Mouse (Mus musculus) liver, embryonic 12.5 days (tissue): ENCODE results near the gene Akap8. TPM values are rescaled to one million over a fixed set of nuclear protein-coding genes. Genes with fewer than 3 reads are reported as not detected.

Experiments used
- ATAC-seq: fragments of 200-750 bp; cut with Nextera tagmentation; 2 replicates; pipeline ENCODE4 v1.8.0; 2017; ENCODE audit warnings: moderate number of reproducible peaks, mild to moderate bottlenecking, moderate library complexity
- H3K27ac ChIP-seq: fragments of 300-500 bp; sonication (generic); 2 replicates; pipeline ENCODE4 v1.5.1; 2016; ENCODE audit warnings: mild to moderate bottlenecking
- H3K27me3 ChIP-seq: fragments of 300-500 bp; sonication (generic); replicated peaks from 2 replicates; pipeline ENCODE4 v1.6.1; 2016; ENCODE audit warnings: mild to moderate bottlenecking, moderate library complexity
- H3K36me3 ChIP-seq: fragments of 300-500 bp; sonication (generic); 2 replicates; pipeline ENCODE4 v1.6.1; 2016; ENCODE audit warnings: mild to moderate bottlenecking, moderate library complexity
- H3K4me1 ChIP-seq: fragments of 300-500 bp; sonication (generic); 2 replicates; pipeline ENCODE4 v1.6.1; 2016
- H3K4me2 ChIP-seq: fragments of 300-500 bp; sonication (generic); 2 replicates; pipeline ENCODE4 v1.6.1; 2016; ENCODE audit warnings: mild to moderate bottlenecking, moderate library complexity
- H3K4me3 ChIP-seq: fragments of 300-500 bp; sonication (generic); 2 replicates; pipeline ENCODE4 v1.5.1; 2016; ENCODE audit warnings: mild to moderate bottlenecking, moderate library complexity
- H3K9ac ChIP-seq: fragments of 300-500 bp; sonication (generic); 2 replicates; pipeline ENCODE4 v1.6.1; 2016; ENCODE audit warnings: mild to moderate bottlenecking, moderate library complexity
- H3K9me3 ChIP-seq: fragments of 300-500 bp; sonication (generic); replicated peaks from 2 replicates; pipeline ENCODE4 v1.6.1; 2016; ENCODE audit warnings: mild to moderate bottlenecking, moderate library complexity
- WGBS: fragments of 180-500 bp; shearing (Covaris S2); methylation state at CpG from one replicate; pipeline ENCODE4 v1.1.7; 2016; ENCODE audit not compliant: insufficient replicate concordance; 5-methylcytosine and 5-hydroxymethylcytosine counted together
- polyA plus RNA-seq: library from polyadenylated mRNA; unstranded; fragments of >200 nt; fragmentation: Nextera tagmentation; extraction: Ambion mirVana; gene quantifications from 2 replicates; pipeline ENCODE4 v1.2.1, GENCODE M21; 2016

Akap8 gene
- polyA plus RNA-seq, 1 experiment from 2014 or later, result 73.5 TPM

GRCm38 (mm10) chr17:32356766-32357760 is 36.0 kb upstream of the Akap8 start:
- Histone ChIP-seq H3K9me3 (no peaks in the 10 kb centered on the region), H3K27me3 (no peaks in the 10 kb centered on the region), H3K36me3 (peaks cover 92% of the 10 kb centered on the region), H3K27ac (no peak overlapping the region), H3K4me1 (peaks cover 7% of the 10 kb centered on the region; the same call in 1 of the 2 replicates), H3K4me3 (no peak overlapping the region), H3K4me2 (no peak overlapping the region), H3K9ac (no peak overlapping the region)
- no peak for ATAC-seq
- 88% methylated on average over 24 of the region's 24 CpGs for WGBS

DNA sequence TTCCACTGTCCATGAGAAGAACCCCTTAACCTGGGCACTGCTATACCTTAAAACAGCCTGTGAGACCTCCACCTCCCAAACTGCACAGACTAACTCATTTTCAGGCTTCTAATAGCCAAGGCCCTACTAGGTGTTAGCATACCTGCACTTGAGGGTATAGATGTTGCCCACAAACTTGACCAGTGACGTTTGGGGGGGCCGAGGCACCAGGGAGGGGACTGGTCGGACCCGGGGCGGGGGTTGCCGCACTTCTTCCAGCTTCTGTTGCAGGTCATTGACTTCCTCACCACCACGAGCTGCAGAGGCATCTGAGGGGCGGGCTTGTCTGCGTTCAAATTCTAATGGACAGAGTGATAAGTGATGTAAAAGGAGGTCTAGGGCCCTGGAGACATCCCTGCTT is 35.2 kb upstream of the Akap8 start:
- peaks cover 15% of the 10 kb centered on the region for H3K4me1 ChIP-seq
- no peak overlapping the region for H3K9ac ChIP-seq
- 82% methylated on average over 9 of the region's 9 CpGs for WGBS
- H3K27ac ChIP-seq, result no peak overlapping the region
- H3K4me2 ChIP-seq, result no peak overlapping the region
- H3K4me3 ChIP-seq, result no peak overlapping the region
- H3K9me3 ChIP-seq, result no peaks in the 10 kb centered on the region
- H3K27me3 ChIP-seq, result no peaks in the 10 kb centered on the region
- ATAC-seq, result no peak
- peaks cover 85% of the 10 kb centered on the region for H3K36me3 ChIP-seq

GRCm38 (mm10) chr17:32355031-32355430 is 34.0 kb upstream of the Akap8 start:
- H3K36me3 ChIP-seq, result peaks cover 72% of the 10 kb centered on the region
- H3K4me1 ChIP-seq, result peaks cover 20% of the 10 kb centered on the region
- ATAC-seq, result no peak
- H3K9me3 ChIP-seq, result no peaks in the 10 kb centered on the region
- H3K4me3 ChIP-seq, result no peak overlapping the region
- H3K9ac ChIP-seq, result no peak overlapping the region
- no peak overlapping the region for H3K4me2 ChIP-seq
- WGBS, result 88% methylated on average over 6 of the region's 6 CpGs
- no peaks in the 10 kb centered on the region for H3K27me3 ChIP-seq
- no peak overlapping the region for H3K27ac ChIP-seq

GRCm38 (mm10) chr17:32354211-32354610 is 33.2 kb upstream of the Akap8 start:
- H3K4me2 ChIP-seq, result no peak overlapping the region
- H3K4me3 ChIP-seq, result no peak overlapping the region
- H3K36me3 ChIP-seq, result peaks cover 64% of the 10 kb centered on the region
- peaks cover 27% of the 10 kb centered on the region for H3K4me1 ChIP-seq
- no peak overlapping the region for H3K9ac ChIP-seq
- no peaks in the 10 kb centered on the region for H3K27me3 ChIP-seq
- WGBS, result 80% methylated on average over 5 of the region's 5 CpGs
- H3K9me3 ChIP-seq, result no peaks in the 10 kb centered on the region
- ATAC-seq, result no peak
- H3K27ac ChIP-seq, result no peak overlapping the region

DNA sequence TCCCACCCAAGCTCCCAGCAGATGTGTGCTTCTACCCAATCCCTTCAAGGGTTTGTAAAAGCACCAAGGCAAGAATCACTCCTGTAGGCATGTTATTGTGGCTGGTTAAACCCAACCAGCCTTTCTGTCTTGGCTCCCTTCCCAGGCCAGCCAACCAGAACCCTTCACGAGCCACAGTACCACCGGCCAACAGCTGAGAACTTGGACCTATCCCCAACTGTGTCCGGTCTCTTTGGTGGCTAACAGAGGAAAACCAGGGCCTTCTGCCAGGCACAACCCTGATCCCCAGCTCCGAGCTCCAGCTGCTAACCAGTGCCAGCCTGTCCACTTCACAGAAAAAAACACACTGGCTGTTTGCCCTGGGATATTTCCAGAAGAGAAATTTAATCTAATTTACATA is 32.7 kb upstream of the Akap8 start:
- Histone ChIP-seq H3K4me2 (no peak overlapping the region), H3K27ac (no peak overlapping the region), H3K27me3 (no peaks in the 10 kb centered on the region), H3K36me3 (peaks cover 59% of the 10 kb centered on the region), H3K4me1 (peaks cover 32% of the 10 kb centered on the region), H3K4me3 (no peak overlapping the region), H3K9ac (no peak overlapping the region), H3K9me3 (no peaks in the 10 kb centered on the region)
- WGBS, result 82% methylated on average over 4 of the region's 4 CpGs
- no peak for ATAC-seq

DNA sequence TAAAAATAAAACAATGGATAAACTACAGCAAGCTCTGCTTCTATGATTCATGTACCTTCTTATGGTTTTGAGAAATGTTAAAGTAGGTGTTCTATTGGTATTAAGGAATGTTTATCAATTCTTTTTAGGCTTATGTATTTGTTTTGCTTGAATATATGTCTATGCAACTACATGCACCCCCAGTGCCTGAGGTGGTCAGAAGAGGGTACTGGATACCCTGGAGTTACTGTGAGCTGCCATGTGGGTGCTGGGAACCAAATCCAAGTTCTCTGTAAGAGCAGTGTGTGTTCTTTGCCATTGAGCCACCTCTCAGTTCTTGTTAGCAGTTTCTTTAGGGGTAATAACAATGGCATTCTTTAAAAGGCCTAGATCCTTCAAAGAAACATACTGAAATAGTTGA is 30.7 kb upstream of the Akap8 start:
- Histone ChIP-seq H3K27ac (no peak overlapping the region; the same call in 1 of the 2 replicates), H3K9ac (no peak overlapping the region), H3K36me3 (peaks cover 42% of the 10 kb centered on the region), H3K4me1 (peaks cover 46% of the 10 kb centered on the region), H3K9me3 (no peaks in the 10 kb centered on the region), H3K4me3 (no peak overlapping the region), H3K27me3 (no peaks in the 10 kb centered on the region), H3K4me2 (0 out of 2 replicates have a peak overlapping the region, but pooled peaks have one; percentile 92)
- no peak for ATAC-seq

DNA sequence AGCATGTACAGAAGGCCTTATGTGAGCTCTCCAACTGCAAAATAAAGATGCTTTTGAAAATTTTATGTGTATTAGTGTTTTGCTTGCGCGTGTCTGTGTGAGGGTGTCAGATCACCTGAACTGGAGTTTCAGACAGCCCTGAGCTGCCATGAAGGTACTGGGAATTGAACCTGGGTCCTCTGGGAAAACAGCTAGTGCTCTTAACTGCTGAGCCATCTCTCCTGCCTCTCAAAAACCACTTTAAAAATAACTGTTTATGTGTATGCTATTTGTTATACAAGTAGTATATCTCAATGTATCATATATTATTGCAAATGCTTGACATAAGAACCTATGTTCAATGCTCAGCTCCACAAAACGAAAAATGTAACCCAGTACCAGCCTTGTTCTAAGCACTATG is 30.2 kb upstream of the Akap8 start:
- Histone ChIP-seq H3K4me3 (peak overlapping the region; percentile 81), H3K27ac (no peak overlapping the region), H3K9me3 (no peaks in the 10 kb centered on the region), H3K27me3 (no peaks in the 10 kb centered on the region), H3K4me1 (peaks cover 46% of the 10 kb centered on the region), H3K4me2 (peak overlapping the region; percentile 92), H3K36me3 (peaks cover 38% of the 10 kb centered on the region), H3K9ac (peak overlapping the region; percentile 51)
- no peak for ATAC-seq
- WGBS, result 68% methylated on average over 3 of the region's 3 CpGs

DNA sequence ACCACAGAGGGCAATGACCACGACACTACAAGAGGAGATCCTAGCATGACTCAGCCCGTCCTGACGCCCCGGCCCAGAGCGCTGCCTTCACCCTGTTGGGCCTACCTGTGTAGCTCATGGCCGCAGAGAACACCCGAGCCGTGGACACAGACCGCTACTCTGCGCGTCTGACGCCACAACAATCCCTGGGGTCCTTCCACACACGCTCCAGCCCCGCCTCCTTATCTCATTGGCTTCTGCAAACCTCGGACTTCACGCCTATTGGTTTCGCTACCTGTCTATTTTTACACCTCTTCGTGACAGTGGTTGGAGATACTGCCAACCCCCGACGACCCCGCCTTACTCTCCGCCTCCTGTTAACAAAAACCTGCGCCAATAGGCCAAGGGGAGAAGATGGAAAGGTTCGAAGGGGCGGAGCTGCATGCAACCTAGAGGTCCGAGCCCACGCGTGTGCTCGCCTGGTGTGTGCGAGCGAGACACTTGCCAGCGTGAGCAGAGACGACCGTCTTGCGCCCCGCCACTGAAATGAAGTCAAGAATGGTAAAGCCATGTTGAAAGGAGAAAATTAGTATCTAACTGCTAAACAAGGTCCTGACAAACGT is 29.4 kb upstream of the Akap8 start, which contains the start of gene Akap8l:
Gene Akap8l (minus strand): TSS at position 226 of the 602 bp plus-strand sequence.
- under 1% methylated on average over 37 of the region's 37 CpGs for WGBS
- peak within 1 kb of the TSS; percentile 88 for H3K27ac ChIP-seq
- peak within 1 kb of the TSS; percentile 81 for H3K4me3 ChIP-seq
- peaks cover 46% of the 10 kb centered on the region for H3K4me1 ChIP-seq
- ATAC-seq, result peak; percentile 96
- peaks cover 30% of the 10 kb centered on the region for H3K36me3 ChIP-seq
- peak within 1 kb of the TSS; percentile 92 for H3K4me2 ChIP-seq
- H3K27me3 ChIP-seq, result no peaks in the 10 kb centered on the region
- no peaks in the 10 kb centered on the region for H3K9me3 ChIP-seq
- peak within 1 kb of the TSS; percentile 90 for H3K9ac ChIP-seq

DNA sequence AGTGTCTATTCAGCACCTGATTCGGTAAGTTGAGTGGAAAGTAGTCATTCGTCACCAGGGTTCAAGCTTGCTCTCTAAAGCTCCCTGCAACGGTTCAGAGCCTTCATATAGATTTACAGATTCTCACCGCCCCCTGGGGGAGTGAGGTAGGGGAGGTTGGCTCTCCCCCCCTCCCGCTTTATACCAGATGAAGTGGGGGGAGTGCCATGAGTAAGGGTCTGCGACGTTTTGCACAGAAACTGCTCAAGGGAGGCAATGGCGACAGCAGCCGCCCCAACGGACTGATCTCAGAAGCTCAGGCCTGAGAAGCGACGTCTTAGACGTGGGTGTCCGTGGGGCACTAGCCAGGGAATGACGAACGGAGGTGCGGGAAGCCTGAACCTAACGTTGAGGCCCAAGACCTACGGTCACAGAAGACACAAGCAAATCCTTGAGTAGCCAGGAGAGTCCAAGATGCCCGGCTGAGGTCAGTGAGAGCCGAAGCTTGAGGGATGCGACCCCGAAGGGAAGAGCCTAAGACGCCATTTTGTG is 28.9 kb upstream of the Akap8 start:
- H3K4me2 ChIP-seq, result peak overlapping the region; percentile 92
- no peaks in the 10 kb centered on the region for H3K27me3 ChIP-seq
- no peaks in the 10 kb centered on the region for H3K9me3 ChIP-seq
- under 1% methylated on average over 24 of the region's 24 CpGs for WGBS
- peak overlapping the region; percentile 81 for H3K4me3 ChIP-seq
- H3K36me3 ChIP-seq, result peaks cover 27% of the 10 kb centered on the region
- peak overlapping the region; percentile 90 for H3K9ac ChIP-seq
- H3K4me1 ChIP-seq, result peaks cover 46% of the 10 kb centered on the region
- ATAC-seq, result peak; percentile 13
- peak overlapping the region; percentile 88 for H3K27ac ChIP-seq

DNA sequence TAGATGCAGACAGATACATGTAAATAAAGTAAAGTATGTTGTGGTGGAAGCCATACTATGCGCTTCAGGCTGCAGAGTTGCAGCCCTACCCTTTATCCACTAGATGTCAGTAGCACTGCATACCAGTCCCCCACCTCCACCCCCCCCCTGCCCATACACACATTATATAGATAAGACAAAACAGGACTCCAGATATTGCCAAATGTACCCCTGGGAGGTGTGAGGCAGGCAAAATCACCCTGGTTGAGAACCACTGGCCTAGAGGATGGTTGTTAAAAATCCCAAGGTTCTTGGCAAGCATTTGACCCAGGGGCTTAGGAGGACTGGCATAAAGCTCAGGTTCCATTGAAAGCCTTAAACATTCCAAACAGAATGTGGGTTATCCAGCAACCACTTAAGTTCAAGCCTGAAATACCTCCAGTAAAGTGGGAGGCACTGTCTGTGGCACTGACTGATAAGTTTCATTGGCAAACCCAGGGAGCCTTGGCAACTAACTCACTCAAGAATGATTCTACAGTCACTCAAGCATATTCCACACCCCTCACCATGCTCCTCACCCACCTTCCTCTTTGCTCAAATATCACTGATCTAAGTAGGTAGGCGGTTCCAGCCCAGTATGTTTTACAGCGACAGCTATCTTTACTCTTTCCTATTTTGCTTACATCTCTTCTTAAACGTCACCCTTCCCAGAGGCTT is 28.1 kb upstream of the Akap8 start:
- H3K36me3 ChIP-seq, result peaks cover 27% of the 10 kb centered on the region
- peak; percentile 44 for ATAC-seq
- H3K4me2 ChIP-seq, result peak overlapping the region; percentile 92
- peaks cover 46% of the 10 kb centered on the region for H3K4me1 ChIP-seq
- no peaks in the 10 kb centered on the region for H3K9me3 ChIP-seq
- H3K9ac ChIP-seq, result peak overlapping the region; percentile 90
- H3K4me3 ChIP-seq, result peak overlapping the region; percentile 81
- H3K27me3 ChIP-seq, result no peaks in the 10 kb centered on the region
- WGBS, result 2% methylated on average over 4 of the region's 4 CpGs
- H3K27ac ChIP-seq, result peak overlapping the region; percentile 88

DNA sequence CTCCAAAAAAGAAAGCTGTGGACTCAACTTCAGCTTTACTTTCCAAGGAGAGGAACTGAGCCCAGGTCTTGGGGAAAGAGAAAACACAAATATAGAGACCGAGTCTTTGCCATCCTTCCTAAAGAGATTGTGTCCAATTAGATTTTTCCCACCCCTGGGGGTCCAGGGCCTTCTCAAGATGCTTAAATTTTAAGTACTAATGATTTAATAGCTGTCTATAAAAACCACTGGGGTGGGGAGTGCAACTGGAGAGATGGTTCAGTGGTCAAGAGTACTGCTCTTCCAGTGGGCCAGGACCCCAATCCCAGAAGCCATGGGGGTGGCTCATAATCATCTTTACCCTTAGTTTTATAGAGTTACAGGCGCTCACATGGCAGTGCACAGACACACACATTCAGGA is 27.4 kb upstream of the Akap8 start:
- Histone ChIP-seq H3K4me2 (peak overlapping the region; percentile 92), H3K9ac (peak overlapping the region; percentile 90; the same call in 1 of the 2 replicates), H3K27ac (no peak overlapping the region), H3K4me3 (peak overlapping the region; percentile 81), H3K36me3 (peaks cover 27% of the 10 kb centered on the region), H3K4me1 (peaks cover 46% of the 10 kb centered on the region), H3K9me3 (no peaks in the 10 kb centered on the region), H3K27me3 (no peaks in the 10 kb centered on the region)
- ATAC-seq, result no peak
- WGBS, result 80% methylated on average over 2 of the region's 2 CpGs
